Mouse (Mus musculus) lung, embryonic 15.5 days (tissue): ENCODE results near the gene Grem1. TPM values are rescaled to one million over a fixed set of nuclear protein-coding genes. Genes with fewer than 3 reads are reported as not detected.

Experiments used
- ATAC-seq: fragments of 200-750 bp; cut with Nextera tagmentation; 2 replicates; pipeline ENCODE4 v1.8.0; 2017; ENCODE audit warnings: moderate number of reproducible peaks, borderline replicate concordance; ENCODE audit not compliant: low FRiP score, low TSS enrichment; ENCODE audit errors: extremely low read depth
- H3K27ac ChIP-seq: fragments of 300-500 bp; sonication (generic); 2 replicates; pipeline ENCODE4 v1.5.1; 2015; ENCODE audit warnings: moderate library complexity, mild to moderate bottlenecking, inconsistent platforms
- H3K27me3 ChIP-seq: fragments of 300-500 bp; sonication (generic); 2 replicates; pipeline ENCODE4 v1.6.1; 2015; ENCODE audit warnings: inconsistent platforms
- H3K36me3 ChIP-seq: fragments of 300-500 bp; sonication (generic); 2 replicates; pipeline ENCODE4 v1.6.1; 2015; ENCODE audit warnings: inconsistent platforms
- H3K4me1 ChIP-seq: fragments of 300-500 bp; sonication (generic); 2 replicates; pipeline ENCODE4 v1.6.1; 2015; ENCODE audit warnings: inconsistent platforms
- H3K4me2 ChIP-seq: fragments of 300-500 bp; sonication (generic); 2 replicates; pipeline ENCODE4 v1.6.1; 2015; ENCODE audit warnings: inconsistent platforms, mild to moderate bottlenecking, moderate library complexity
- H3K4me3 ChIP-seq: fragments of 300-500 bp; sonication (generic); 2 replicates; pipeline ENCODE4 v1.5.1; 2015; ENCODE audit warnings: mild to moderate bottlenecking, inconsistent platforms
- H3K9ac ChIP-seq: fragments of 300-500 bp; sonication (generic); 2 replicates; pipeline ENCODE4 v1.6.1; 2015; ENCODE audit warnings: inconsistent platforms
- H3K9me3 ChIP-seq: fragments of 300-500 bp; sonication (generic); 2 replicates; pipeline ENCODE4 v1.6.1; 2016; ENCODE audit warnings: inconsistent platforms
- WGBS: fragments of 180-500 bp; shearing (Covaris S2); methylation state at CpG from one replicate; pipeline ENCODE4 v1.1.7; 2015; 5-methylcytosine and 5-hydroxymethylcytosine counted together
- polyA plus RNA-seq: library from polyadenylated mRNA; unstranded; fragments of >200 nt; fragmentation: Nextera tagmentation; extraction: Ambion mirVana; gene quantifications from 2 replicates; pipeline ENCODE4 v1.2.1, GENCODE M21; 2015

Grem1 gene
- 0.14 TPM in 2 replicates for polyA plus RNA-seq

DNA sequence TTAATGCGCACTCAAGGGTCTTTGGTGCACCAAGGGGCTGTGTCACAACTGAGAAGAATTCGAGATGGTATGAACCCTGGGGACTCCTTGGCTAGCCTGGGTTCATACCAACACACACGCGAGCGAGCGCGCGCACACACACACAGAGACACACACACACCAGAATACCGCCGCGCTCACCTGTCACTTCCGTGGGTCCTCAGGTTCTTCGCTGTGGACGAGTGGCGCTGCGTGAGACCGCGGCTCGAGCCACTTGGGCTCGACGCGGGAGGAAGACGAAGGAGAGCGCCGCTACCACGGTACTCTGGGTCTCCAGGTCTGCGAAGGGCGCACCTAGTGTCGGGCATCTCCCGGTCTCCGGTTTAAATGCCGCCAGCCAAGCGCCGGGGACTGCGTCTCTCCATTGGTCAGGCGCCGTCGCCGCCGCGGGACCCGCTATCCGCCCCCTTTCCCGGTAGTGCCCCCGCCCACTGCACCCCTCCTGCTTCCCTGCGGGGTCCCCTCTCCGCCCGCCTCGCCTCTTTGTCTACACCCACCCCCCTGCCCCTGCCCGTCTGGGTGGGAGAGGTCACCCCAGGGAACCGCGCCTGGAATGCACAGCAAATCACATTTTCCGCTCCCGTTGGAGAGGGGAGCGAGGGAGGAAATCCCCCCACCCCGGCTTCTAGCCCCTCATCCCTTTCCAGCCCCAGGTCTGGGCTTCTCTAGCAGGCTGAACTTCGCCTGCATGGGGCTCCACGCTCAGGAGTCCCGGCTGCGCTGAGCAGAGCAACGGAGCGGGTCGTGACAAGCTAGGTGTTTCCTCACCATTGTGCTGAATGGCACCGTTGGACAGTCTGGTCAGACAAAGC is at the start of gene Grem1:
Grem1 (minus strand) TSS at position 336 of the 851 bp plus-strand sequence.
- peak within 1 kb of the TSS; percentile 39 for H3K4me3 ChIP-seq
- peak; percentile 40; the same call in 1 of the 2 replicates for ATAC-seq
- no peaks in the 10 kb centered on the region for H3K9me3 ChIP-seq
- under 1% methylated on average over 64 of the region's 64 CpGs for WGBS
- H3K4me2 ChIP-seq = peak within 1 kb of the TSS; percentile 87
- no peak within 1 kb of the TSS for H3K9ac ChIP-seq
- H3K27me3 ChIP-seq = peaks cover 53% of the 10 kb centered on the region
- H3K36me3 ChIP-seq = no peaks in the 10 kb centered on the region
- no peak within 1 kb of the TSS for H3K27ac ChIP-seq
- H3K4me1 ChIP-seq = peaks cover 21% of the 10 kb centered on the region

DNA sequence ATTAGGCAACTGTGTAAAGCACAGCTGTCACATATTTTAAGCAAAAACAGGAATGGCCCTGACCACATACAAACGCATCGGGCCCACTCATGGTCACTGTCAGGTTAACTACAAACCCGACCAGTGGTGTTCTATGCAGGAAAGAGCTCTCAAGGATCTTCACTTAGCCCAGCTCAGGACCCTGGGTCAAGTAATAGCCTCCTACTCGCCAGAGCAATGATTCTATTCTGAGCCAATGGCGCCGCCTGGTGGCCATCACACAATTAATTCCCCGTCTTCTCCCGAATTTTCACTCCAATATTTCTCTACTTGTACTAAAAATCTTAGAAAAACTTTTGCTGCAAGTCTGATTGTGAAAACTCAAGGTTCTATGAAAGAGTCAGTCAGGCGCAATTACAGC is 49.2 kb upstream of the Grem1 start:
- H3K27ac ChIP-seq = no peak overlapping the region
- no peaks in the 10 kb centered on the region for H3K27me3 ChIP-seq
- no peak overlapping the region for H3K9ac ChIP-seq
- no peak overlapping the region for H3K4me2 ChIP-seq
- no peaks in the 10 kb centered on the region for H3K36me3 ChIP-seq
- H3K4me1 ChIP-seq = no peaks in the 10 kb centered on the region
- H3K9me3 ChIP-seq = no peaks in the 10 kb centered on the region
- ATAC-seq = no peak
- WGBS = 19% methylated on average over 9 of the region's 9 CpGs
- no peak overlapping the region for H3K4me3 ChIP-seq

DNA sequence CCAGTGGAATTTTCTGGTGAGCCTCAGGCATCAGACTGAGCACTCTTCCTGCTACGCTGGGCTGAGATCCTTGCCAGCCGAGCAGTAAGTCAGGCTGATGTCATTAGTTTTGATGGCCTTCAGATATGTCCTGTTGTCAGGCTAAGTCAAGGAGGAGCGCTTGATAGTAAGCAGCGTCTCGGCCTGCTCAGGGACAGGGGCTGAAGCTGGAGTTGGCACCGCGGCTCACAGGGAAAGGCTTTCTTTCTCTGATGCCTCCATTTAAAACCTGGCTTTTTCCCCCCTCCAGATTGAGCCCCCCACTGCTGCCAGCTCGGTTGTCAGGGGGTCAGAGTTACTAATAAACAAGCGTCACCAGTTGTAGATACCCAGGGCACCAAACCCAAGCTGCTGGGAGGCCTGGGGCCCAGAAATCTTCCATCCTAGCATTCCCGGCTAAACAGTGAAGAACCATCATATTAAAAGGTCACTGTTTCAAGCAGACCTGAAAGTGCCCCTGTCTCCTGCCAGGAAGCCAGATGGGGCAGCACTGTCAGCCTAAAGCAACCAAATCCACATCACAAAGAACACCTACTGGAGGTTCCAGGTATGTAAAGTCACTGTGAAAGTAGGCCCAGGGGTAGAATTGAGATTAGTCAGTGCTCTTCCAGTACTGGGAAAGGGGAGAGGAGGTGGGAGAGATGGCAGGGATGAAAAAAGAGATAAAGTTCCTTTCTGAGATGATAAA is 48.6 kb upstream of the Grem1 start:
- H3K4me2 ChIP-seq = no peak overlapping the region
- 74% methylated on average over 10 of the region's 10 CpGs for WGBS
- H3K4me3 ChIP-seq = no peak overlapping the region
- H3K9me3 ChIP-seq = no peaks in the 10 kb centered on the region
- no peak overlapping the region for H3K9ac ChIP-seq
- H3K36me3 ChIP-seq = no peaks in the 10 kb centered on the region
- no peaks in the 10 kb centered on the region for H3K27me3 ChIP-seq
- ATAC-seq = no peak
- no peaks in the 10 kb centered on the region for H3K4me1 ChIP-seq
- no peak overlapping the region for H3K27ac ChIP-seq

DNA sequence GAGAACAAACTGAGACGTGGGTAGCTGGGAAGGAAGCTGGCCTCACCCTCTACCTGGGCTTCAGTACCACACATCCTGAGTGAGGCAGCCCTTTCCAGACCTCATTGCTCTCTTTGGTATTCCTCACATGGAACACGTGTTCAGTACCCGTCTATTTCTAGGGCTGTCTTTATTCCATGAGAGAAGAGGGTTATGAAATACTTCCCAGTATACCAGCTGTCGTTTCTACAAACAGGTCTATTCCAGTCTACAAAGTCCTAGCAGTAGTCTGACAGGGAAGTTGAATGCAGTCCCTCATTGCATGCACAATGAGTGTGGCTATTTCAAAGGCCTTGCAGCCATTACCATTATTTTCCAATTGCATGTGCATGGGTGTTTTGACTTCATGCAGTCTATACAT is 47.3 kb upstream of the Grem1 start:
- no peaks in the 10 kb centered on the region for H3K4me1 ChIP-seq
- no peaks in the 10 kb centered on the region for H3K36me3 ChIP-seq
- H3K9ac ChIP-seq = no peak overlapping the region
- H3K4me3 ChIP-seq = no peak overlapping the region
- WGBS = 69% methylated on average over 4 of the region's 4 CpGs
- H3K27ac ChIP-seq = no peak overlapping the region
- no peaks in the 10 kb centered on the region for H3K27me3 ChIP-seq
- no peaks in the 10 kb centered on the region for H3K9me3 ChIP-seq
- H3K4me2 ChIP-seq = no peak overlapping the region
- ATAC-seq = no peak

DNA sequence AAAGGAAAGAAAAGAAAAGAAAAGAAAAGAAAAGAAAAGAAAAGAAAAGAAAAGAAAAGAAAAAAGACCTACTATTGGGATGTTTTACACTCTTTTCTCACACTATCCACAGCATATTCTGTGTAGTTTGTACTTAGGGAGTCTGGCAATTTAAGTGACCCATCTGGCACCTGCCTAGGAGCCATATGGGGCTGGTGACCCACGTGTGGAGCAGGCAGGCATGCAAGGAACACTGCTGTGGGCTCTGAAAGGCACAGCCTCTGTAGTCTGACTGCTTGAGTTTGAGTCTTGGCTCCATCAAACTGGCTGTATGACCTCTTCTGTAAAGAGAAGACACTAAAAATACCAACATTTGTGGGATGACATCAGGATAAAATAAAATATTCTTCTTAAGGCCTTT is 45.3 kb upstream of the Grem1 start:
- Histone ChIP-seq H3K9me3 (no peaks in the 10 kb centered on the region), H3K9ac (no peak overlapping the region), H3K4me1 (no peaks in the 10 kb centered on the region), H3K4me3 (no peak overlapping the region), H3K36me3 (no peaks in the 10 kb centered on the region), H3K27me3 (no peaks in the 10 kb centered on the region), H3K27ac (no peak overlapping the region), H3K4me2 (no peak overlapping the region)
- WGBS = 32% methylated on average over 1 of the region's 1 CpGs
- ATAC-seq = no peak

DNA sequence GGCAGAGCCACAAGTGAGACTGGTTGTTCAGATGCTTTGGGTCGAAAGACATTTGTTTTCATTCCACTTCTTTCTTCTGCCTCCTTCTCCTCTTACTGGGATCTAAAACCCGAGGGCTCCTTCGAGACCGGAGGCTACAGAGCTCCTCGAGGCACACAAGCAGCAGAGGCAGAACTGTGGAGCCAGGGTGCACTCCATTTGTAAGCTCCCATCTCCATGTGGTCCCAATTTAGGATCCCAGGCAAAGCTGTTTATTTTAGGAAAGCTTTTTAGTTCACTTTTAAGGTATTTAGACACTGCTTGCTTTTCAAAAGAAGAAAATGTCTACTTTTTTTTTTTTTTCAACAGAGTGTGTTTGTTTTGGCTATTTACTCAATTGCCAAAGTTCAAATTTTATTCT is 42.4 kb upstream of the Grem1 start:
- no peaks in the 10 kb centered on the region for H3K9me3 ChIP-seq
- no peaks in the 10 kb centered on the region for H3K4me1 ChIP-seq
- 56% methylated on average over 5 of the region's 5 CpGs for WGBS
- no peak overlapping the region for H3K27ac ChIP-seq
- no peak overlapping the region for H3K9ac ChIP-seq
- H3K27me3 ChIP-seq = no peaks in the 10 kb centered on the region
- no peak overlapping the region for H3K4me2 ChIP-seq
- no peak for ATAC-seq
- H3K4me3 ChIP-seq = no peak overlapping the region
- H3K36me3 ChIP-seq = no peaks in the 10 kb centered on the region

DNA sequence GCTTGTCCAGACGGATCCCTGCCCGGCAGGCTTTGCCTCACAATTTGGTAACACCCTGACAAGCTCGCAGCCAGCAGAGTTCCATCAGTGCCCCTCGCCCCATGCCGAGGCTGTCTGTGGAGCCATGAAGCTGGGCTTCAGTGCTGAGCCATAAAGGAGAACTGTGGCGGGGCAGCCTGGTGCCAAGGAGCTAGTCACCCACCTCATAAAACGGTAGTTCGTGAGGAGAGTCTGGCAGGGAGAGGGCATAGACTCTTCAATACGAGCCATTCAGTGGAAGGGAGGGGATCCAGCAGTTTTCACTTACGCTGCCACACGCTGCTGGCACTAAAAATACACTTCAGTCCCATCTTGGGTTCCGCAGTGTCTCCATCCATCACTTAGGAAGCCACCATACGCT is 40.2 kb upstream of the Grem1 start:
- Histone ChIP-seq H3K36me3 (no peaks in the 10 kb centered on the region), H3K9ac (no peak overlapping the region), H3K4me2 (no peak overlapping the region), H3K27me3 (no peaks in the 10 kb centered on the region), H3K4me3 (no peak overlapping the region), H3K27ac (no peak overlapping the region), H3K4me1 (no peaks in the 10 kb centered on the region), H3K9me3 (no peaks in the 10 kb centered on the region)
- WGBS = 62% methylated on average over 13 of the region's 13 CpGs
- no peak for ATAC-seq

DNA sequence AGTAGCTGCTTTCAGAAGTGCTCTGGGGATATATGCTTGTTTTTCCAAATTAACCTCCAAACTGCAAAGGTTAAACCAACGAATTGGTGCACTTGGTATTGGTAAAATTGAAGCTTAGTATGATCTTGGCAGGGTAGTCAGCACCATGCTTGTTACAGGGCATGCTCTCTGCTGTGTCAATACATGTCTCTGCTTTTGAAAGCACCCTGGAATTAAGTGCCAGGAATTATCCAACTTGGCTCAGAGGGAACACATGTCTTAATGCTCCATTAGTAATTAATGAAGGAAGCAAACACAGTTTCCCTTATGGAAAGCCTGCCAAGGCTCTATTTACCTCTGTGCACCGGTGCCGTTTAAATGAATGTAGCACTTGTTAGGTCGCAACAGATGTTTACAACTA is 36.7 kb upstream of the Grem1 start:
- no peak for ATAC-seq

DNA sequence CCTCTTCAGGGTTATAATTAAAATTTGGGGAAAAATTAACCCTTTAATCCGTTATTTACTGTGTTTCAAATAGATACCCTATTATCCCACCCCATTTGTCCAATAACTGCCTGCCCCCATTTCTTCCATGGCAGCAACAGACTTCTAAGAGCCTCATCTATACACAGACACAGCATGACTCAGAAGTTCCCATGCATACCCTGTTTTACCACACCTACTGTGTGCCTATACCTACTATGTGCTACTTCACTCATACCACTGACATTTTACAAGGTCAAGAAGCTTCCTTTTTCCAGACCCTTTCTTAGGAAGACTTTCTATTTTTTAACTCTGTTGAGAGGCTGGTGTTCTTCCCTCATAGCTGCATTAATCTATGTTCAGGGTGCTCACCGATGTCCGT is 35.1 kb upstream of the Grem1 start:
- Histone ChIP-seq H3K27me3 (no peaks in the 10 kb centered on the region), H3K4me3 (no peak overlapping the region), H3K4me1 (no peaks in the 10 kb centered on the region), H3K9ac (no peak overlapping the region), H3K9me3 (no peaks in the 10 kb centered on the region), H3K4me2 (no peak overlapping the region), H3K36me3 (no peaks in the 10 kb centered on the region), H3K27ac (no peak overlapping the region)
- no peak for ATAC-seq
- 82% methylated on average over 3 of the region's 3 CpGs for WGBS

More for the DNA sequence above, 36.7 kb upstream of the Grem1 start:
- Histone ChIP-seq H3K4me3 (no peak overlapping the region), H3K27me3 (no peaks in the 10 kb centered on the region), H3K4me2 (no peak overlapping the region), H3K36me3 (no peaks in the 10 kb centered on the region), H3K9ac (no peak overlapping the region), H3K27ac (no peak overlapping the region), H3K9me3 (no peaks in the 10 kb centered on the region), H3K4me1 (no peaks in the 10 kb centered on the region)
- WGBS = 69% methylated on average over 4 of the region's 4 CpGs

DNA sequence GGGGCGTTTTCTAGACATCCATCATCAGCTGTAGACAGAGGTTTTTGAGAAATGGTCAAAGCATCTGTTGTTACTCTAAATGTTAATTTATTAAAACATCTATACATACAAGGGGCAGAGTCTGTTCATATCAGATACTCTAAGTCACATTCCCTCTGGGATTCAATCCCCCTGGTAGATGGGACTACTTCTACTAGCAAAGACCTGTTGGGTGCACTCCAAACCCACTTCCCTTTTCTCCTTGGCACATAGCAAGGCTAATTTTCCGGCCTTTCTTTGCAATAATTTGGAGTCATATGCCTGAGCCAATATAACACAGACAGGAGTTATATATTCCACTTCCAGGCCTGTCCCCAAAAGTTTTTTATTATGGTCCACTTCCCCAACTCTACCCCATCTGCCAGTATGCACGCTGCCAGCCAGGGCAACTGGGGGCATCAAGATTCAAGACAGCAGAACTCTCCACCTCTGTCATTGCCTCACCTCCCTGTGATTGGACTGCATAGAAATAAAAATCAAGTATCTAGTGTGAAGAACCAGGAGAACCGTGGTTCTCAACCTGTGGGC is 30.5 kb upstream of the Grem1 start:
- H3K27me3 ChIP-seq = no peaks in the 10 kb centered on the region
- no peak for ATAC-seq
- H3K9ac ChIP-seq = no peak overlapping the region
- H3K27ac ChIP-seq = no peak overlapping the region
- H3K9me3 ChIP-seq = no peaks in the 10 kb centered on the region
- no peaks in the 10 kb centered on the region for H3K4me1 ChIP-seq
- 86% methylated on average over 4 of the region's 4 CpGs for WGBS
- no peak overlapping the region for H3K4me3 ChIP-seq
- no peak overlapping the region for H3K4me2 ChIP-seq
- no peaks in the 10 kb centered on the region for H3K36me3 ChIP-seq

DNA sequence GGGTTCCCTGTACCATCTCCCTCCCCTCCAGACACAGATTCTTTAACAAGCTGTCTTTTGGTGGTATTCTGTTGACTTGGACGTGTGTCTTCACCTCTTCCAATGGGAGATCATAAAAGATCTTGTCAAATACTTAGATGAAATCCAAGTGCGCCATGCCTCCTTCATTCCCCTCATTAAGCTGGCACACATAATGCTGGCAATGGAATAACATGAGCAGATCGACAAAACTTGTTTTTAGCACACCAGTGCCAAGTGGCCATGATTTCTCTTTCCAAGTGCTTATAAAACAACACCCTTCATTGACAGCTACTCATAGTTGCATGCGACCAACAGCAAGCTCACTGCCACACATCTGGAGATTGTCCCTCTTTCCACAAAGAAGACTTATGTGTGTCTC is 29.4 kb upstream of the Grem1 start:
- H3K36me3 ChIP-seq = no peaks in the 10 kb centered on the region
- no peaks in the 10 kb centered on the region for H3K9me3 ChIP-seq
- WGBS = 80% methylated on average over 4 of the region's 4 CpGs
- H3K9ac ChIP-seq = no peak overlapping the region
- no peak overlapping the region for H3K27ac ChIP-seq
- ATAC-seq = no peak
- H3K4me3 ChIP-seq = no peak overlapping the region
- H3K27me3 ChIP-seq = no peaks in the 10 kb centered on the region
- no peak overlapping the region for H3K4me2 ChIP-seq
- H3K4me1 ChIP-seq = no peaks in the 10 kb centered on the region

DNA sequence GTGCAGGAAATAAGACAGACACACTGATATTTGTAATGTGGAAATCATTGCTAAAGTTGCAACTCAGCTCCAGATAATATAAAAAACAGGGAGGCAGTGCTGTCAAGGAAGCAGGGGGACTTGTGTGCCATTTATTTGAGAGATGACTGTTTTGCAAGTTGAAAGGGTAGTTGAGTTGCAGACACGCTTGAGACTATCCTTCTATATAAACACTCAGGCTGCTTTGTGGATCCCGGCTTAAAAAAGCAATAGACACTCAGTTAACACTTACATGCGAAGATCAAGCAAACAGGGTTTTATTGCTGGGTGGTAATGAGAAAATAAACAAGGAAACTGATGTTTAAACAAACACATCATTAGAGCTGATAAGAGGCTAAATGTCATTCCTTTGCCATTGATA is 26.4 kb upstream of the Grem1 start:
- Histone ChIP-seq H3K4me1 (no peaks in the 10 kb centered on the region), H3K27me3 (no peaks in the 10 kb centered on the region), H3K4me2 (no peak overlapping the region), H3K9ac (no peak overlapping the region), H3K4me3 (no peak overlapping the region), H3K27ac (no peak overlapping the region), H3K9me3 (no peaks in the 10 kb centered on the region), H3K36me3 (no peaks in the 10 kb centered on the region)
- ATAC-seq = peak; percentile 52; the same call in 1 of the 2 replicates
- 5% methylated on average over 3 of the region's 3 CpGs for WGBS
